Mouse (Mus musculus) ES-E14 (cell line): ENCODE data around the gene Neurl4. TPM values are rescaled to one million over a fixed set of nuclear protein-coding genes. Genes with fewer than 3 reads are reported as not detected.

Source experiments
- DNase-seq: peaks from one replicate; pipeline ENCODE4 v3.0.0-alpha.2; 2013; ENCODE audit warnings: low read depth, low spot score
- H3K27ac ChIP-seq: 2 replicates; pipeline ENCODE4 v1.5.1; 2012; ENCODE audit warnings: low read depth, mild to moderate bottlenecking, low read length, moderate library complexity, mixed read lengths; ENCODE audit not compliant: poor library complexity, insufficient read depth, severe bottlenecking
- H3K36me3 ChIP-seq: 2 replicates; pipeline ENCODE4 v1.6.1; 2012; ENCODE audit warnings: mild to moderate bottlenecking, low read length, moderate library complexity, mixed read lengths; ENCODE audit not compliant: control insufficient read depth, poor library complexity, insufficient read depth, severe bottlenecking
- H3K4me1 ChIP-seq, 2 experiments: fragments of 150-350 bp in 1 of 2; sonication (generic) in 1 of 2; 2 replicates each; pipeline ENCODE4 v1.6.1; 2012; ENCODE audit warnings: low read length in 2 of 2, mild to moderate bottlenecking in 1 of 2, mixed read lengths in 1 of 2; ENCODE audit not compliant: control insufficient read depth in 2 of 2, insufficient read depth in 2 of 2, poor library complexity in 1 of 2
- H3K4me3 ChIP-seq, 2 experiments: fragments of 150-350 bp in 1 of 2; sonication (generic) in 1 of 2; 2 replicates each; pipeline ENCODE4 v1.5.1; 2012; ENCODE audit warnings: low read length in 2 of 2, low read depth in 1 of 2, mild to moderate bottlenecking in 1 of 2, mixed read lengths in 1 of 2; ENCODE audit not compliant: insufficient read depth in 1 of 2, poor library complexity in 1 of 2, severe bottlenecking in 1 of 2
- H3K9ac ChIP-seq: 2 replicates; pipeline ENCODE4 v1.6.1; 2012; ENCODE audit warnings: low read depth, mild to moderate bottlenecking, low read length, mixed read lengths; ENCODE audit not compliant: poor library complexity, insufficient read depth, severe bottlenecking
- H3K9me3 ChIP-seq: fragments of 150-350 bp; sonication (generic); 2 replicates; pipeline ENCODE4 v1.6.1; 2012; ENCODE audit warnings: low read depth, mild to moderate bottlenecking, low read length; ENCODE audit not compliant: control insufficient read depth, insufficient read depth
- CHD2 ChIP-seq: IDR thresholded peaks from 2 replicates; pipeline ENCODE4 v1.6.1; 2014; ENCODE audit warnings: mild to moderate bottlenecking, low read depth, low read length, inconsistent platforms
- HCFC1 ChIP-seq: IDR thresholded peaks from 2 replicates; pipeline ENCODE4 v1.6.1; 2012; ENCODE audit warnings: low read length, inconsistent platforms, borderline replicate concordance; ENCODE audit not compliant: insufficient read depth
- MAFK ChIP-seq: IDR thresholded peaks from 2 replicates; pipeline ENCODE4 v1.6.1; 2014; ENCODE audit warnings: mild to moderate bottlenecking, low read depth, low read length, inconsistent platforms; ENCODE audit not compliant: insufficient read depth
- ZC3H11A ChIP-seq: IDR thresholded peaks from 2 replicates; pipeline ENCODE4 v1.6.1; 2012; ENCODE audit warnings: low read depth, mild to moderate bottlenecking, inconsistent platforms, low read length, borderline replicate concordance
- ZNF384 ChIP-seq: IDR thresholded peaks from 2 replicates; pipeline ENCODE4 v1.6.1; 2012; ENCODE audit warnings: low read depth, low read length, inconsistent platforms
- in situ Hi-C, 2 experiments: fragments of 600-800 bp; cut with MboI; formaldehyde crosslinking; loops; one replicate each; pipeline ENCODE4 v1.15.1; 2025; ENCODE audit warnings: low sequenced_read_pairs in 2 of 2, inconsistent platforms in 1 of 2; ENCODE audit not compliant: unreplicated experiment in 2 of 2
- total RNA-seq: library from RNA; depleted of rRNA; stranded (reverse); fragments of 300-350 nt; gene quantifications from 2 replicates; pipeline ENCODE4 v1.2.3, GENCODE M21; 2012

Gene Neurl4
- total RNA-seq, 1 experiment, result 66.3 TPM

- in situ Hi-C loops, result loop anchor here in 1 of 2 experiments (10.0 kb wide), 1 partner anchor 74 kb away; the partner anchor contains the start of genes Fgf11 and Tmem102
- Histone ChIP-seq H3K9ac (no peak overlapping the region; the same call in 1 of the 2 replicates), H3K4me1 (peaks cover 4 to 27% of the 10 kb centered on the region in 2 experiments; a peak in 3 of 4 replicates), H3K9me3 (no peaks in the 10 kb centered on the region), H3K4me3 (no peak overlapping the region; a peak in 1 of 4 replicates), H3K36me3 (no peaks in the 10 kb centered on the region), H3K27ac (no peak overlapping the region)
- TF ChIP-seq ZNF384 (no peak), HCFC1 (no peak), MAFK (no peak), CHD2 (no peak)
- DNase-seq, result no peak
Measured at GRCm38 (mm10) chr11:69878952-69879351, 21.9 kb upstream of the Neurl4 start.

- peaks cover 4 to 27% of the 10 kb centered on the region in 2 experiments; a peak in 3 of 4 replicates for H3K4me1 ChIP-seq
- peak overlapping the region; percentile 29 to 68; a peak in 3 of 4 replicates for H3K4me3 ChIP-seq
- no peak overlapping the region; the same call in 1 of the 2 replicates for H3K9ac ChIP-seq
- TF ChIP-seq MAFK (no peak), CHD2 (no peak), ZNF384 (no peak), ZC3H11A (no peak), HCFC1 (no peak)
- peaks cover 2% of the 10 kb centered on the region; the same call in 1 of the 2 replicates for H3K36me3 ChIP-seq
- in situ Hi-C loops, result loop anchor here in 1 of 2 experiments (10.0 kb wide), 1 partner anchor 75 kb away; the partner anchor contains the start of genes Fgf11 and Tmem102
- DNase-seq, result no peak
- no peak overlapping the region for H3K27ac ChIP-seq
- no peaks in the 10 kb centered on the region for H3K9me3 ChIP-seq
Measured at GRCm38 (mm10) chr11:69879711-69880110, 21.2 kb upstream of the Neurl4 start.

GRCm38 (mm10) chr11:69880506-69880852, 20.4 kb upstream of the Neurl4 start:
- Histone ChIP-seq H3K36me3 (peaks cover 3% of the 10 kb centered on the region; the same call in 1 of the 2 replicates), H3K27ac (no peak overlapping the region), H3K9me3 (no peaks in the 10 kb centered on the region), H3K4me1 (peaks cover 4 to 27% of the 10 kb centered on the region in 2 experiments; a peak in 3 of 4 replicates), H3K9ac (peak overlapping the region; percentile 35; the same call in 1 of the 2 replicates), H3K4me3 (peak overlapping the region; percentile 51 to 68)
- in situ Hi-C loops, result no loop called here
- no peak for TF ChIP-seq HCFC1
- peak; percentile 98 for TF ChIP-seq MAFK
- no peak for TF ChIP-seq ZC3H11A
- peak; percentile 47 for DNase-seq

- no peak within 1 kb of the TSS for H3K27ac ChIP-seq
- peaks cover 3% of the 10 kb centered on the region; the same call in 1 of the 2 replicates for H3K36me3 ChIP-seq
- peak within 1 kb of the TSS; percentile 51 to 68 for H3K4me3 ChIP-seq
- H3K9me3 ChIP-seq, result no peaks in the 10 kb centered on the region
- TF ChIP-seq MAFK (peak; percentile 31; the same call in 1 of the 2 replicates), CHD2 (no peak)
- peaks cover 4 to 26% of the 10 kb centered on the region in 2 experiments; a peak in 3 of 4 replicates for H3K4me1 ChIP-seq
- in situ Hi-C loops, result no loop called here
- H3K9ac ChIP-seq, result peak within 1 kb of the TSS; percentile 35
- DNase-seq, result peak; percentile 49
Measured at GRCm38 (mm10) chr11:69880853-69881603, 19.8 kb upstream of the Neurl4 start, which contains the start of gene Kctd11. Kctd11 (minus strand) TSS chr11:69881406.
